Mouse (Mus musculus): ENCODE results near the gene Slc30a7. TPM values are rescaled to one million over a fixed set of nuclear protein-coding genes. Genes with fewer than 3 reads are reported as not detected.
"Not testable (repeated sequence)": the region's sequence is repeated elsewhere in the genome, so short reads cannot be mapped to it uniquely, and the experiment has no call there.

Gene Slc30a7
- polyA plus RNA-seq, 1 experiment, result 13.1 TPM

DNA sequence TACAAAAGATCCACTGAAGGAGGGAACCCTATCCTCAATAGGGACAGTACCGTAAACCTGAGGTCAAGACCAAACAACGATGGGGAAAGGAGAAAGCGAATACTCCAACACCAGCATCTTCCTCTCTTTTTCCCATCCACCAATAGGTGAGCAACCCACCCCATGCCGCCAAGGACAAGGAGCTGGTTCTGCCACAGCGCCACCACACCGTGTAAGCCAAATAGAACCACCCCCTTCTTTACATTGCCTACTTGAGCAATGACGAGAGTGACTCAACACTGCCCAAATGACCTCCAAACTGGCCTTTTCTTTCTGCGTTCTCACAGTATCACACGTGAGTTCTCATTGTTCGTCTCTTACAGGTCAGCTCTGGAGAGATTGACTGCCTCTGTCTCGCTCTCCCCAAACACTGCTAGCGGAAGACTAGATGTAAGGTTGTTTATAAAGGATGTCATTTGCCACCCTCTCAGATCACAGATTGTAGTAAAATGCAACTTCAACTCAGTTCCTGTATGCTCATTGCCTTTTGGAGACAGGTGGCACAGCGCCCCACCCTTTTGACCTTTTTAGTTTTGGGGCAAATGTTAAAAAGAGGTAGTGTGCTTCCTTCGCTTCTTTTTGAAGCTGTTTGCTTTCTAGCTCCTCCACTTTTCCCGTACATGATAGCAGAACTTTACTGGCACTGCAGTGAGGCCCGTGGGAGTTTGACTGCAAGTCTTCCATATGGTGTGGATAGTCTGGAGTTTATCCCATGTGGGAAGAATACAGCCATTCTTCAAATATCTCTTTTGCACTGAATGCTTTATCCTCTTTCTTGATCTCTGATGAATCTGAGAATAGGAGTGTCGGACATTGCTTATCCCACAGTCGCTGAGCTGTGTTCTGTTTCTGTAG, 73.7 kb downstream of the Slc30a7 start:
- TF ChIP-seq POLR2A (IDR thresholded peaks at IDR 0.05; ENCODE audit: extremely low read depth, insufficient read depth, low read length), result no peak
- no peak for TF ChIP-seq CTCF (IDR thresholded peaks at IDR 0.05; ENCODE audit: extremely low read depth, insufficient read depth, low read length)
- Histone ChIP-seq H3K4me3 (ENCODE audit: insufficient read depth, low read length) (no peak overlapping the region), H3K4me1 (ENCODE audit: control insufficient read depth, insufficient read depth, low read length) (peaks cover 4% of the 10 kb centered on the region; the same call in 1 of the 2 replicates), H3K27ac (ENCODE audit: insufficient read depth, low read length) (no peak overlapping the region)

DNA sequence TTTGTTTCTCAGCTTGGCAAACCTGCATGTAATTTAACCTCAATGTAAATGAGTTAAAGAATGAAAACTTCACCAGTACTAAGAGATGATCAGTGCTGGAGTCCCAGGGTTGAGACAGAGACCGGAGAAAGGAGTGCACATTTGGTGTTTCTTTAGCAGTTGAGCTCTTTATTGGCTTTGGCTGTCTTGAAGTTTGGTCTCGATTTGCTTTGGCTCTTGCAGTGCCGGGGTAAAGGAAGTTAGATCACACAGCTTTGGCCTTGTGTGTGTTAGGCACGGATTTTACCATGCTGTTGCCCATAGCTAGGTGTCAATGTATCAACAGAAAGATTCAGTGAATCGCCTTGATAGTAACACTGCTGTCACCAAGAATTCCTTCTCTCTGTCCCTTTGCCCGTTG, 75.5 kb downstream of the Slc30a7 start:
- Histone ChIP-seq H3K4me3 (ENCODE audit: insufficient read depth, low read length) (no peak overlapping the region), H3K4me1 (ENCODE audit: control insufficient read depth, insufficient read depth, low read length) (peaks cover 4% of the 10 kb centered on the region; the same call in 1 of the 2 replicates), H3K27ac (ENCODE audit: insufficient read depth, low read length) (no peak overlapping the region)
- TF ChIP-seq CTCF (IDR thresholded peaks at IDR 0.05; ENCODE audit: extremely low read depth, insufficient read depth, low read length) (no peak), POLR2A (IDR thresholded peaks at IDR 0.05; ENCODE audit: extremely low read depth, insufficient read depth, low read length) (no peak)

DNA sequence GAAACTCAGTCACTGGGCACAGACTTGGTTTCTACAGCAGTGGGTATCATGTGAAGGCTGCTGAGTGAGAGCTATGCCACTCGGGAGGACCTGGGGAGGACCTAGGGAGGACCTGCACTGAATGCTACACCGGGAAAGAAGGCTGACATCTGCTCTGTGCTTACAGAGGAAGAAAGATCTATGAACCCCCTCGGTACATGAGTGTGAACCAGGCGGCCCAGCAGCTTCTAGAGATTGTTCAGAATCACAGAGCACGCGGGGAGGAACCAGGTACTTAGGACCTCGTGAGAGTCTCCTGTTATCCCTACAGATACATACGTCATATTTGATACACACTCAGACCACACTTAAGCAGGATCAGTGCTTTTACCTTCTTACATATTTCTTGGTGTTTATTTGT, 80.7 kb downstream of the Slc30a7 start:
- H3K4me3 ChIP-seq (ENCODE audit: insufficient read depth, low read length), result no peak overlapping the region
- TF ChIP-seq CTCF (IDR thresholded peaks at IDR 0.05; ENCODE audit: extremely low read depth, insufficient read depth, low read length) (no peak), POLR2A (IDR thresholded peaks at IDR 0.05; ENCODE audit: extremely low read depth, insufficient read depth, low read length) (no peak)

DNA sequence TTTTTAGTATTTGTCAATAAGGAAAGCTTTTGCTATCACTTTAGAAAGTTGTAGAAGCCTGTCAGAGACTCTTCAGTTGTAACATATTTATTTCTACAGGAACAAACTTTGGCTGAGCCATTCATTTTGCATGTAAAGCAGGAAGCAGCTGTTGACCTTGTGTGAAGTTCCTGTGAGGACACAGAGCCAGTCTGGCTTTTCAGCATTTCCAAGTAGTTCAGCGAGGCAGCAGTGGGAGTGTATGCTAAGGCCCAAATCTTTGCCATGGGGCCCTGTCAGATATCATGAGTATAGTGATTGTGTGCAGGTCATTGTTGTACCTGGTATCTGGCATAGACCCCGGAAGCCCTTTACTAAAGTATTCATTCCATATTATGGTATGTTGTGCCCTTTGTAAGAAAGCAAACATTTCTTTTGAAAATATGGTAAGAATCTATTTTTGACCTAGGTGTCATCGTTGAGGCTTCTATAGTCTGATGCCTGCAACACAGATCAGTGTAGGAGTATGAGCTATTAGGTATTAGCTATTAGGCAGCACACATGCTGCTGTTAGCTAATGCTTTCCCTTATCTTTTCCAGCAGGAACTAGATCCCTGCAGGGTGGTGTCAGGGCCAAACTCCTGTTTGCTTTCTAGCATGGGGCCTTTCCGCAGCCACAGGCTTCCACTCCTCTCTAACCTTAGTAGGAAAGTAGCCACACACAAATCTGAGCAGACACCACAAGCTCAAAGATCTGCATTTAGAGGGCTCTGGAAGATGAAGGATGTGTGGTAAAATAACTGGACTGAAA, 82.6 kb downstream of the Slc30a7 start:
- Histone ChIP-seq H3K27ac (ENCODE audit: insufficient read depth, low read length) (no peak overlapping the region), H3K4me3 (ENCODE audit: insufficient read depth, low read length) (no peak overlapping the region), H3K4me1 (ENCODE audit: control insufficient read depth, insufficient read depth, low read length) (no peaks in the 10 kb centered on the region)
- TF ChIP-seq CTCF (IDR thresholded peaks at IDR 0.05; ENCODE audit: extremely low read depth, insufficient read depth, low read length) (no peak), POLR2A (IDR thresholded peaks at IDR 0.05; ENCODE audit: extremely low read depth, insufficient read depth, low read length) (no peak)

More for the DNA sequence above, 80.7 kb downstream of the Slc30a7 start:
- no peak overlapping the region for H3K27ac ChIP-seq (ENCODE audit: insufficient read depth, low read length)
- H3K4me1 ChIP-seq (ENCODE audit: control insufficient read depth, insufficient read depth, low read length), result no peaks in the 10 kb centered on the region

DNA sequence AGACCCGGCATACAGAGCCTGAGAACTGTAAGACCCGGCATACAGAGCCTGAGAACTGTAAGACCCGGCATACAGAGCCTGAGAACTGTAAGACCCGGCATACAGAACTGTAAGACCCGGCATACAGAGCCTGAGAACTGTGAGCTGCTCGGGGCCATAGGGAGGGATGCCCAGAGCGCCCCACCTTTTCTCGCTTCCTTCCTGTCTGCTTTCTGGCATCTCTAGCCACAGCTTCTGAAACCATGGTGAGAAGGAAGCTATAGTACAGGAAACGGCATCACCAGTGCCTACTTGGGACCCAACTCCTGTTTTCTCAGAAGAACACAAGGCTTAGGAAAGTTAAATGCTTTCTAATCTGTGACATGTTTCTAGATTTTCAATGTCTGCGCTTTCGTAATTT, 99.8 kb downstream of the Slc30a7 start:
- H3K4me3 ChIP-seq (ENCODE audit: insufficient read depth, low read length); H3K4me1 ChIP-seq (ENCODE audit: control insufficient read depth, insufficient read depth, low read length); H3K27ac ChIP-seq (ENCODE audit: insufficient read depth, low read length): not testable (repeated sequence)

GRCm38 (mm10) chr3:115905567-115905966, 101.6 kb downstream of the Slc30a7 start:
- H3K4me1 ChIP-seq (ENCODE audit: control insufficient read depth, insufficient read depth, low read length), result no peaks in the 10 kb centered on the region
- TF ChIP-seq POLR2A (IDR thresholded peaks at IDR 0.05; ENCODE audit: extremely low read depth, insufficient read depth, low read length) (no peak), CTCF (IDR thresholded peaks at IDR 0.05; ENCODE audit: extremely low read depth, insufficient read depth, low read length) (no peak)
- no peak overlapping the region for H3K27ac ChIP-seq (ENCODE audit: insufficient read depth, low read length)
- no peak overlapping the region for H3K4me3 ChIP-seq (ENCODE audit: insufficient read depth, low read length)

DNA sequence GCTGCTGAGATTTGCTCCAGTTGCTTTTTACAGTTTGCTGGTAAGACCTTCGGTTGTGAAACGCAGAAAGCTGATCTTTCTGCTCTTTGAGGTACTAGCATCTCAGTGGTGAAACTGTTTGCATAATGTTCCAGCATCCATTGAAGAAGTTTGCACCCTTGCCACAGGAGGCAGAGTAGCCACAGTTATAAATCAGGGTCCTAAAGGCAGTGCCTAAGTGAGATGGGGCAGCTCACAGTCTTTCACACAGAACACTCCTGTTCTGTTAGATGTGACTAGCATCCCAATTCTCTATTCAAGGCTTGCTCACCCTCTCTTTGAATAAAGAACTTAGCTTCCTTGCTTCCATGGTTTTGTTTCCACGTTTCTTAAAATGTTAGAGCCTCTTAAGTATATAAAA, 102.1 kb downstream of the Slc30a7 start:
- TF ChIP-seq POLR2A (IDR thresholded peaks at IDR 0.05; ENCODE audit: extremely low read depth, insufficient read depth, low read length) (no peak), CTCF (IDR thresholded peaks at IDR 0.05; ENCODE audit: extremely low read depth, insufficient read depth, low read length) (0 out of 2 replicates have a peak, but pooled peaks have one; percentile 5)
- no peak overlapping the region for H3K4me3 ChIP-seq (ENCODE audit: insufficient read depth, low read length)
- H3K4me1 ChIP-seq (ENCODE audit: control insufficient read depth, insufficient read depth, low read length), result no peaks in the 10 kb centered on the region
- no peak overlapping the region for H3K27ac ChIP-seq (ENCODE audit: insufficient read depth, low read length)

DNA sequence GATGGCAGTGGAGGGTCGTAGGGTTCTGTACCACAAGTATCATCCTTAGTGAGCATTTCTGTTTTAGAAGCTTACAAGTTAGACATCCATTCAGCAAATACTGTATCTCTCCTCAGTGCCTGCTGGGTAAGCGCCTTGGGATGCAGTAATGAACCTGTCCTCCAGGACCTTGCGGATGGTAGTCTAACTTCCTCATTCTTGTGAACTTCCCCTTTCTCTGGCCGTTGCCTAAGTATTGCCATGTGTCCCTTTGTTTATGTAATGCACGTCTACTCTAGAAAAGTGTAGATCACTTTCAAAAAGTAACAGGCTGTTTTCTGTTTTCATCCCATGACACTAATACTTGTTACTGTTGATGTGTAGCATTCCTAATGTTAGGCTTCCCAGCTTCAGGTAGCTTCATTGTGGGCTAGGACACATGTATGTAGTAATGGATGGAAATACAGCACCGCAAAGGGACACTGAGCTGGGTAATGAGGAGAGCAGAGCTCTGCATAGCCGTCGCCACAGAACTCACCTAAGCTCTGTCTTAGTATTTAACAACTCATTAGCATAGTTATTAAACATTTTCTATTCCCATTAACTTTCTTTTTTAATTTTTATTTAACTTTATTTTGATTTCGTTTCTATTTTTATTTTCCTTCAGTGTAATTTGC, 104.8 kb downstream of the Slc30a7 start:
- TF ChIP-seq CTCF (IDR thresholded peaks at IDR 0.05; ENCODE audit: extremely low read depth, insufficient read depth, low read length) (no peak), POLR2A (IDR thresholded peaks at IDR 0.05; ENCODE audit: extremely low read depth, insufficient read depth, low read length) (no peak)
- no peak overlapping the region for H3K4me3 ChIP-seq (ENCODE audit: insufficient read depth, low read length)
- no peak overlapping the region for H3K27ac ChIP-seq (ENCODE audit: insufficient read depth, low read length)
- H3K4me1 ChIP-seq (ENCODE audit: control insufficient read depth, insufficient read depth, low read length), result no peaks in the 10 kb centered on the region

- Histone ChIP-seq H3K4me1 (ENCODE audit: control insufficient read depth, insufficient read depth, low read length) (no peaks in the 10 kb centered on the region), H3K27ac (ENCODE audit: insufficient read depth, low read length) (no peak overlapping the region), H3K4me3 (ENCODE audit: insufficient read depth, low read length) (no peak overlapping the region)
- TF ChIP-seq POLR2A (IDR thresholded peaks at IDR 0.05; ENCODE audit: extremely low read depth, insufficient read depth, low read length) (no peak), CTCF (IDR thresholded peaks at IDR 0.05; ENCODE audit: extremely low read depth, insufficient read depth, low read length) (no peak)
Observed at GRCm38 (mm10) chr3:115898354-115898948, 108.8 kb downstream of the Slc30a7 start.

Measured in cortical plate, adult 2 months (tissue).